Mouse (Mus musculus) lung, embryonic 15.5 days (tissue): ENCODE measurements around the gene Kifc3. TPM values are rescaled to one million over a fixed set of nuclear protein-coding genes. Genes with fewer than 3 reads are reported as not detected.

Experiments used
- ATAC-seq: fragments of 200-750 bp; cut with Nextera tagmentation; 2 replicates; pipeline ENCODE4 v1.8.0; 2017; ENCODE audit warnings: moderate number of reproducible peaks, borderline replicate concordance; ENCODE audit not compliant: low FRiP score, low TSS enrichment; ENCODE audit errors: extremely low read depth
- H3K27ac ChIP-seq: fragments of 300-500 bp; sonication (generic); 2 replicates; pipeline ENCODE4 v1.5.1; 2015; ENCODE audit warnings: moderate library complexity, mild to moderate bottlenecking, inconsistent platforms
- H3K27me3 ChIP-seq: fragments of 300-500 bp; sonication (generic); 2 replicates; pipeline ENCODE4 v1.6.1; 2015; ENCODE audit warnings: inconsistent platforms
- H3K36me3 ChIP-seq: fragments of 300-500 bp; sonication (generic); 2 replicates; pipeline ENCODE4 v1.6.1; 2015; ENCODE audit warnings: inconsistent platforms
- H3K4me1 ChIP-seq: fragments of 300-500 bp; sonication (generic); 2 replicates; pipeline ENCODE4 v1.6.1; 2015; ENCODE audit warnings: inconsistent platforms
- H3K4me2 ChIP-seq: fragments of 300-500 bp; sonication (generic); 2 replicates; pipeline ENCODE4 v1.6.1; 2015; ENCODE audit warnings: inconsistent platforms, mild to moderate bottlenecking, moderate library complexity
- H3K4me3 ChIP-seq: fragments of 300-500 bp; sonication (generic); 2 replicates; pipeline ENCODE4 v1.5.1; 2015; ENCODE audit warnings: mild to moderate bottlenecking, inconsistent platforms
- H3K9ac ChIP-seq: fragments of 300-500 bp; sonication (generic); 2 replicates; pipeline ENCODE4 v1.6.1; 2015; ENCODE audit warnings: inconsistent platforms
- H3K9me3 ChIP-seq: fragments of 300-500 bp; sonication (generic); 2 replicates; pipeline ENCODE4 v1.6.1; 2016; ENCODE audit warnings: inconsistent platforms
- WGBS: fragments of 180-500 bp; shearing (Covaris S2); methylation state at CpG from one replicate; pipeline ENCODE4 v1.1.7; 2015; 5-methylcytosine and 5-hydroxymethylcytosine counted together
- polyA plus RNA-seq: library from polyadenylated mRNA; unstranded; fragments of >200 nt; fragmentation: Nextera tagmentation; extraction: Ambion mirVana; gene quantifications from 2 replicates; pipeline ENCODE4 v1.2.1, GENCODE M21; 2015

The Kifc3 gene
- polyA plus RNA-seq, 1 experiment from 2014 or later = 27.0 TPM

DNA sequence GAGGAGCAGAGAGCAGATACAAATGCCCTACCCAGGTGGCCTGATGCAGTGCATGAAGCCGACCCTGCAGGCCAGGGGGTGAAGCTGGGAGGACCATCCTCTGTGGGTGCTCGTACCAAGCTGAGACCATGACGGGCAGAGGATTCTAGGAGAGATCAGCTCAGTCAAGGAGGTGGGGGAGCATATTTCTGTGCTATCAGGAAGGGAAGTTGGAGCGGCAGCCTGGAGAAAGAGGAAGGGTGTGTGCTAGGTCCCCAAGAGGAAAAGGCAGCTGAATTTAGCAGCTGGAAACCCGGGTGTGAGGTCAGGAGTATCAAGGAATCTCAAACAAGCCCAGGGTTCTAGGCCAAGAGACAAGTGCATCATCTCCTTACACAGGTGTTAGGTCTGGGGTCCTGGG is 62.1 kb downstream of the Kifc3 start:
- WGBS = 54% methylated on average over 5 of the region's 5 CpGs
- no peaks in the 10 kb centered on the region for H3K36me3 ChIP-seq
- no peak overlapping the region for H3K27ac ChIP-seq
- peak overlapping the region; percentile 69 for H3K4me2 ChIP-seq
- H3K9ac ChIP-seq = no peak overlapping the region
- no peak overlapping the region for H3K4me3 ChIP-seq
- H3K4me1 ChIP-seq = peaks cover 68% of the 10 kb centered on the region
- H3K27me3 ChIP-seq = no peaks in the 10 kb centered on the region
- no peaks in the 10 kb centered on the region for H3K9me3 ChIP-seq
- ATAC-seq = no peak

DNA sequence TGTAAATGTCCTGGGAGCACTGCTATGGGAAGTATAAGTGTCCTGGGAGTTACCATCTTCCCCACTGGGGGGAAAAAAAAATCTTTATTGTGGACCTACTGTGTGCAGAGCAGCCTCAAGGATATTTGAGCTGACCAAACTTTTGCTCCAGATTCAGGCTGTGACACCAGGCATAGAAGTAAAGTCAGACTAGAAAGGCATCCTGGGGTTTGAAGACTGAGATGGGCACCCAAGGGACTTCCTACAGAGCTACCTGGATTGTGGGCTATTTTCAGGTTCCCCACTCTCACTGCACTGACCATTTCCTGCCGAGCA is 63.6 kb downstream of the Kifc3 start:
- Histone ChIP-seq H3K4me1 (peaks cover 57% of the 10 kb centered on the region), H3K9me3 (no peaks in the 10 kb centered on the region), H3K36me3 (peaks cover 8% of the 10 kb centered on the region; the same call in 1 of the 2 replicates), H3K4me2 (no peak overlapping the region), H3K4me3 (no peak overlapping the region), H3K27me3 (no peaks in the 10 kb centered on the region), H3K9ac (no peak overlapping the region), H3K27ac (no peak overlapping the region)
- 29% methylated on average over 1 of the region's 1 CpGs for WGBS
- no peak for ATAC-seq

- 0 out of 2 replicates have a peak, but pooled peaks have one; percentile 16 for ATAC-seq
- Histone ChIP-seq H3K9ac (peak overlapping the region; percentile 9), H3K9me3 (no peaks in the 10 kb centered on the region), H3K36me3 (peaks cover 9% of the 10 kb centered on the region; the same call in 1 of the 2 replicates), H3K4me3 (peak overlapping the region; percentile 28; the same call in 1 of the 2 replicates), H3K27me3 (no peaks in the 10 kb centered on the region), H3K27ac (peak overlapping the region; percentile 54), H3K4me1 (peaks cover 52% of the 10 kb centered on the region), H3K4me2 (peak overlapping the region; percentile 55)
- 13% methylated on average over 6 of the region's 6 CpGs for WGBS
Measured at GRCm38 (mm10) chr8:95138341-95139050, 64.1 kb downstream of the Kifc3 start.

GRCm38 (mm10) chr8:95137641-95138098 is 64.9 kb downstream of the Kifc3 start:
- Histone ChIP-seq H3K27me3 (no peaks in the 10 kb centered on the region), H3K4me3 (peak overlapping the region; percentile 28), H3K9ac (peak overlapping the region; percentile 9), H3K9me3 (no peaks in the 10 kb centered on the region), H3K4me2 (peak overlapping the region; percentile 55), H3K36me3 (peaks cover 14% of the 10 kb centered on the region; the same call in 1 of the 2 replicates), H3K27ac (peak overlapping the region; percentile 54), H3K4me1 (peaks cover 44% of the 10 kb centered on the region)
- ATAC-seq = peak; percentile 36; the same call in 1 of the 2 replicates
- WGBS = 9% methylated on average over 28 of the region's 28 CpGs

- WGBS = 35% methylated on average over 12 of the region's 12 CpGs
- Histone ChIP-seq H3K4me1 (peaks cover 42% of the 10 kb centered on the region), H3K9ac (0 out of 2 replicates have a peak overlapping the region, but pooled peaks have one; percentile 9)
Measured at GRCm38 (mm10) chr8:95137201-95137600, 65.4 kb downstream of the Kifc3 start.

GRCm38 (mm10) chr8:95136218-95136617 is 66.4 kb downstream of the Kifc3 start:
- WGBS = 74% methylated on average over 3 of the region's 3 CpGs
- Histone ChIP-seq H3K9ac (no peak overlapping the region), H3K4me1 (peaks cover 40% of the 10 kb centered on the region)

More at GRCm38 (mm10) chr8:95137201-95137600, 65.4 kb downstream of the Kifc3 start:
- peaks cover 16% of the 10 kb centered on the region; the same call in 1 of the 2 replicates for H3K36me3 ChIP-seq
- peak overlapping the region; percentile 28 for H3K4me3 ChIP-seq
- peak overlapping the region; percentile 55 for H3K4me2 ChIP-seq
- no peaks in the 10 kb centered on the region for H3K27me3 ChIP-seq
- peak overlapping the region; percentile 54 for H3K27ac ChIP-seq
- H3K9me3 ChIP-seq = no peaks in the 10 kb centered on the region
- ATAC-seq = no peak

DNA sequence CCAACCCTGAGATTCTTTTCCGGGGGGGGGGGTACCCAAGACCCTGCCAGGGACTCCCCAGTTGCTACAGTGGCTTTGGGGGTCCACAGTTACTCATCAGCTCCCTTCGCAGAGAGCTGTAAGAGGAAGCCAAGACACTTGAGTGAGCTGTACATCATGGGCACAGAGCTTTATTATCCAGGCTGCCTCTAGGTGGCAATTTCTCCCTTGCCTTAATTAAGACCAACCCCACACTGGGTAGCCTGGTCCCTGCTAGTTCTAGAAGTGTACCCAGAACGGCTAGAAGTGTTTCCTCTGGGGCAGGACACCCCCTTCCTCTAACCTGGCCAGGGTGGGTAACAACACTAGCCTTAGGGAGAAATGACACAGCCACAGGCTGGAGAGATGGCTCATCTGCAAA is 67.4 kb downstream of the Kifc3 start:
- Histone ChIP-seq H3K9me3 (no peaks in the 10 kb centered on the region), H3K9ac (no peak overlapping the region), H3K27ac (no peak overlapping the region), H3K4me2 (no peak overlapping the region), H3K27me3 (no peaks in the 10 kb centered on the region), H3K4me1 (peaks cover 32% of the 10 kb centered on the region), H3K4me3 (no peak overlapping the region), H3K36me3 (peaks cover 22% of the 10 kb centered on the region; the same call in 1 of the 2 replicates)
- ATAC-seq = no peak
- WGBS = 52% methylated on average over 3 of the region's 3 CpGs

More at GRCm38 (mm10) chr8:95136218-95136617, 66.4 kb downstream of the Kifc3 start:
- Histone ChIP-seq H3K4me3 (no peak overlapping the region), H3K27me3 (no peaks in the 10 kb centered on the region), H3K9me3 (no peaks in the 10 kb centered on the region), H3K4me2 (no peak overlapping the region), H3K36me3 (peaks cover 22% of the 10 kb centered on the region; the same call in 1 of the 2 replicates), H3K27ac (no peak overlapping the region)
- ATAC-seq = no peak

- Histone ChIP-seq H3K36me3 (peaks cover 22% of the 10 kb centered on the region; the same call in 1 of the 2 replicates), H3K4me2 (no peak overlapping the region), H3K27me3 (no peaks in the 10 kb centered on the region), H3K9ac (no peak overlapping the region), H3K4me1 (peaks cover 27% of the 10 kb centered on the region), H3K9me3 (no peaks in the 10 kb centered on the region), H3K27ac (no peak overlapping the region), H3K4me3 (no peak overlapping the region)
- ATAC-seq = no peak
- WGBS = 83% methylated on average over 2 of the region's 2 CpGs
Measured at GRCm38 (mm10) chr8:95134186-95134585, 68.4 kb downstream of the Kifc3 start.

GRCm38 (mm10) chr8:95131983-95132382 is 70.6 kb downstream of the Kifc3 start:
- ATAC-seq = no peak
- 71% methylated on average over 5 of the region's 5 CpGs for WGBS

DNA sequence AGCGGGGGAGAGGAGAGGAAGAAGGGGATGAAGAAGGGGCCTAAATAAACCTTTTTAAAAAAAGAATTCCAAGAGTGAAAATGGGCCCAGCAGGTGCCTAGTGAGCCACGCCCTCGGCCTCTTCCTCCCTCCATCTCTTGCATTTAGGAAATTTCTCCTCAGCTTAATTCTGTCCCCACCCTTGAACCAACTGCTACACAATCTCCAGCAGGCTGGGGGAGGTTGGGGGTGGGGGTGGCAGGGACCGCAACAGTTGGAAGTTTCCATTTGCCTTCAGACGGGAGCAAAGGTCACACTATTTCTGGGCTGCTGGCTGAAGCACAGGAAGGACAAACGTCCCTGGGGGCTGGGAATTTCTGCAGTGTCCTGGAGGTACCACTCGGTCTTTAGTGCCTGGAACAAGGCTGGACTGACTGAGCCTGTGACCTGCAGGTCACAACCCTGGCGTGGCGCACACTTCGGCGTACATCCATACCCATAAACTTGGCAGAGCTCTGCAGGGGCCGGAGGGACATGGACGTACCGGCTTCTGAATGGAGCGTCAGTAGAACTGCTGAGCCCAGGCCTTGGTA is 71.6 kb downstream of the Kifc3 start:
- Histone ChIP-seq H3K36me3 (peaks cover 22% of the 10 kb centered on the region; the same call in 1 of the 2 replicates), H3K4me1 (peaks cover 5% of the 10 kb centered on the region; the same call in 1 of the 2 replicates), H3K4me2 (no peak overlapping the region), H3K27me3 (no peaks in the 10 kb centered on the region), H3K9me3 (no peaks in the 10 kb centered on the region), H3K9ac (no peak overlapping the region), H3K27ac (no peak overlapping the region), H3K4me3 (no peak overlapping the region)
- no peak; the same call in 1 of the 2 replicates for ATAC-seq
- WGBS = 58% methylated on average over 15 of the region's 15 CpGs

More at GRCm38 (mm10) chr8:95131983-95132382, 70.6 kb downstream of the Kifc3 start:
- Histone ChIP-seq H3K27me3 (no peaks in the 10 kb centered on the region), H3K4me2 (no peak overlapping the region), H3K36me3 (peaks cover 22% of the 10 kb centered on the region; the same call in 1 of the 2 replicates), H3K4me3 (no peak overlapping the region), H3K9ac (no peak overlapping the region), H3K27ac (no peak overlapping the region), H3K9me3 (no peaks in the 10 kb centered on the region), H3K4me1 (peaks cover 5% of the 10 kb centered on the region; the same call in 1 of the 2 replicates)

- H3K36me3 ChIP-seq = peaks cover 21% of the 10 kb centered on the region; the same call in 1 of the 2 replicates
- ATAC-seq = no peak
Measured at GRCm38 (mm10) chr8:95128750-95129260, 73.8 kb downstream of the Kifc3 start.

More at GRCm38 (mm10) chr8:95128750-95129260, 73.8 kb downstream of the Kifc3 start:
- WGBS = 87% methylated on average over 11 of the region's 11 CpGs
- Histone ChIP-seq H3K27me3 (no peaks in the 10 kb centered on the region), H3K27ac (no peak overlapping the region), H3K4me2 (no peak overlapping the region), H3K9me3 (no peaks in the 10 kb centered on the region), H3K9ac (no peak overlapping the region), H3K4me3 (no peak overlapping the region), H3K4me1 (peaks cover 5% of the 10 kb centered on the region; the same call in 1 of the 2 replicates)
